Mouse (Mus musculus): ENCODE data around the gene Vil1. TPM values are rescaled to one million over a fixed set of nuclear protein-coding genes. Genes with fewer than 3 reads are reported as not detected.

Vil1 gene
- 0.64 TPM for polyA plus RNA-seq (2014; fragmentation: Illumina TruSeq; extraction: RNeasy Lipid Tissue Mini Kit (QIAGEN cat#74804); ENCODE audit: low read depth, low replicate concordance)

DNA sequence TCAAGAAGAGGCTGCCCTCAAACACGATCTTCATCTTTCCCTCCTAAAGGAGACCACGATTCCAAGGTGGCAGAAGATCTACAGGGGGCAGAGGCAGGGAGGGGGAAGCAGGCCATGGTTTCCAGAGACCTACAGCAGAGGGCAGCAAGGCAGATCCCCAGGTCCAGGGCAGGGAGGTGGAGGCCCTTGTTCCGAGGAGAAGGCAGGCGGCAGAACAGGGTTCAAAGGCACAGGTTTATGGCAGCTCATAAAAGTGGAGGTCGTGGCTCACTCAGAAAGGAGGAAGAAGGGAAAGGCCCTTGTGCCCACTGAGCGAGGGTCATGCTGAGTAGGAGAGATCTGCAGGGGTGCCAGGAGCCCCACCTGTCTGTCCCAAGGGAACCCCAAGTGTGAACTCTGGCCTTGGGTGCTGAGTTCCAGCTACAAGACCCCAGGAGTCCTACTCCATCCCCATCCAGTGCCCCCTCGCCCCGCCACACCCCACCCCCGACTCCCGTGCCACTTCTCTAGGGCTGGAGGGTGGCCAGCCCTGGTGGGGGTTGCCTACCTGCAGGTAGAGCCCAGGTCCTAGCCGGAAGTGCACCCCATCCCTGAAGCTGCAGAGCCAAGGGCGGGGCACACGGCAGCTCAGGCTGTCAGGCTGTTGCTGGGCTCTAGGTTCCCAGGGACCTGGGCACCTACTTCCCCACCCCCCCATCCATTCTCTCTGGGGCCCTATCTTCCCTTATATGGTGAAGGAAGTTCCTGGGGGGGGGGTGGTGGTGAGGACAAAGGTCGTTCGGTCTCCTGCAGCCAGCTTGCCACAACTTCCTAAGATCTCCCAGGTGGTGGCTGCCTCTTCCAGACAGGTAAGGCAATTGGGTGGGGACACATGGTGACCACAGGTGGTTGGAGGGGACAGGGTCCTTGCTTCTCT, at the start of gene Vil1:
Vil1 (plus strand) TSS at position 788 of the 916 bp plus-strand sequence.

DNA sequence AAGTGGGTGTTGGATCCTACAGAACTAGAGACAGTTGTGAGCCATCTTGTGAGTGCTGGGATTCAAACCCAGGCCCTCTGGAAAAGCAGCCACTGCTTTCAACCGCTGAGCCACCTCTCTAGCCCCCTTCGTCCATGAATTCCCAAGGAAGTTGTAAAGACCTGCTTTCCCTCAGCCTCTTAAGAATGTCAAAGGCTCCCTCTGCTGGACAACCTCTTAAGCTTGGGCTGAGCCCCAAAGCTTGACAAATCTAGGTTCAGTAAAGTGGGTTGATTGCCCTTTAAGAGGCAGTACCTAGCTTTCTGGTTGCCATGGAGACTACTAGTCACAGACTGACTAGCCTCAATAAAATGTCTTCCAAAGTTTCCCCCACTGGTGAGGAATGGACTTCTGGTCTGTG, 47.4 kb upstream of the Vil1 start, which contains the start of gene Catip:
Catip (plus strand) TSS at position 297 of the 400 bp plus-strand sequence.

DNA sequence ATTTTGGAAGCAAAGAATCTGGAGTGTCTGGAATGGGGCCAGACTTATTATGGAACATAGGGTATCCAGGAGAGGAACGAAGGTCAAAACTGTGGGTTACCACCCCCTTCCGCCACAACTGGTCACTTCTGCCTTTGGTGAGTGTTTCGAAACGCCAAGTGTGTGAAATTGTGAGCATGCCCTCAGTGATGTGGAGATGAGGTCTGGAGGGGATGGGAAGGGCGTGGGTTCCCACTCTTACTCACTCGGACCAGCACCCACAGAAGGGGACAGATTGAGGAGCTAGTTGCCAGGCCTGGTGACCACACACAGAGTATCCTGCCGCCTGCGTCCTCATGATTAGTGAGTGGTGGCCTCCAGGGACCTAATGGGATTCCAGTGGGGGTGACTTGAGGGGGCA, 34.2 kb upstream of the Vil1 start, which contains the start of gene Slc11a1:
Slc11a1 (plus strand) TSS at position 216 of the 400 bp plus-strand sequence.

DNA sequence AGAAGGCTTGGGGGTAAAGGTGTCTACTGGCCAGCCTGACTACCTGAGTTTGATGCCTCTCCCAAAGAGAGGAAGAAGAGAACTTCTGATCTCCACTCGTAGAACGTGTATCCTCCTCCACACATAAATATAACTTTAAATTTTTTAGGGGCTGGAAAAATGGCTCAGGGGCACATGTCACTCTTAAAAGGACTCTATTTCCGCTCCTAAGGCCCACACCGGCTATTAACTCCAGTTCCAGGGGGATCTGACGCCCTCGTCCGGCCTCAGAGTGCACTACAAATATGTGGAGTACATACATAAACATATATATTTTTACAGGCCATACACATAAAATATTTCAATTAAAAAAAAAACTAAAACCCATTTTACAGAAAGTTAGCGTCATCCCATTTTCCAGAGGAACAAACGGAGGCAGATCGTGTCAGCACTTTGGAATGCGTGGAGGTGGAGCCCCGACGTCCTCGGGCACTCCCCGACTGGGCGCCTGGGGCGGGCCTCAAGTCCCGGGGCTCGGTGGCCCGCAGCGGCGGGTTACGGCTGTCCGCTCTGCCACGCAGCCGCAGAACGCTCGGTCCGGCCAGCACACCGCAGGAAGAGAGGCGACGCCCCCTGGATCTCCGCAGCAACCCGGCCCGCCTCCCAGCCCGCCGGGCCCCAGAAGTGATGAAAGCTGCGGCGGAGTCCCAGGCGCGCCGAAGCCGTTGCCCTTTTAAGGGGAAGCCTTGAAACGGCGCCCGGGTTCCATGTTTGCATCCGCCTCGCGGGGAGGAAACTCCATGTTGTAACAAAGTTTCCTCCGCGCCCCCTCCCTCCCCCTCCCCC, 18.0 kb upstream of the Vil1 start, which contains the start of gene Ctdsp1:
Ctdsp1 (plus strand) TSS at position 586 of the 825 bp plus-strand sequence.

Other genes starting within 250 kb of the Vil1 start
- gene Cxcr1, start 214.7 kb upstream of the Vil1 start, polyA plus RNA-seq (2014; fragmentation: Illumina TruSeq; extraction: RNeasy Lipid Tissue Mini Kit (QIAGEN cat#74804); ENCODE audit: low read depth, low replicate concordance), result not detected
- 421 TPM for gene Arpc2, start 173.3 kb upstream of the Vil1 start, polyA plus RNA-seq (2014; fragmentation: Illumina TruSeq; extraction: RNeasy Lipid Tissue Mini Kit (QIAGEN cat#74804); ENCODE audit: low read depth, low replicate concordance)
- not detected for gene Gpbar1, start 130.8 kb upstream of the Vil1 start, polyA plus RNA-seq (2014; fragmentation: Illumina TruSeq; extraction: RNeasy Lipid Tissue Mini Kit (QIAGEN cat#74804); ENCODE audit: low read depth, low replicate concordance)
- gene Aamp, start 124.6 kb upstream of the Vil1 start, polyA plus RNA-seq (2014; fragmentation: Illumina TruSeq; extraction: RNeasy Lipid Tissue Mini Kit (QIAGEN cat#74804); ENCODE audit: low read depth, low replicate concordance), result 5.1 TPM
- gene Pnkd, start 124.4 kb upstream of the Vil1 start, polyA plus RNA-seq (2014; fragmentation: Illumina TruSeq; extraction: RNeasy Lipid Tissue Mini Kit (QIAGEN cat#74804); ENCODE audit: low read depth, low replicate concordance), result 2.3 TPM
- 59.1 TPM for gene Tmbim1, start 103.8 kb upstream of the Vil1 start, polyA plus RNA-seq (2014; fragmentation: Illumina TruSeq; extraction: RNeasy Lipid Tissue Mini Kit (QIAGEN cat#74804); ENCODE audit: low read depth, low replicate concordance)
- 0.29 TPM for gene Catip, start 47.3 kb upstream of the Vil1 start, polyA plus RNA-seq (2014; fragmentation: Illumina TruSeq; extraction: RNeasy Lipid Tissue Mini Kit (QIAGEN cat#74804); ENCODE audit: low read depth, low replicate concordance)
- gene Slc11a1, start 34.2 kb upstream of the Vil1 start, polyA plus RNA-seq (2014; fragmentation: Illumina TruSeq; extraction: RNeasy Lipid Tissue Mini Kit (QIAGEN cat#74804); ENCODE audit: low read depth, low replicate concordance), result 1.2 TPM
- 23.3 TPM for gene Ctdsp1, start 17.9 kb upstream of the Vil1 start, polyA plus RNA-seq (2014; fragmentation: Illumina TruSeq; extraction: RNeasy Lipid Tissue Mini Kit (QIAGEN cat#74804); ENCODE audit: low read depth, low replicate concordance)
- gene Cnot9, start 96.7 kb downstream of the Vil1 start, polyA plus RNA-seq (2014; fragmentation: Illumina TruSeq; extraction: RNeasy Lipid Tissue Mini Kit (QIAGEN cat#74804); ENCODE audit: low read depth, low replicate concordance), result 30.3 TPM
- gene Plcd4, start 133.5 kb downstream of the Vil1 start, polyA plus RNA-seq (2014; fragmentation: Illumina TruSeq; extraction: RNeasy Lipid Tissue Mini Kit (QIAGEN cat#74804); ENCODE audit: low read depth, low replicate concordance), result 0.52 TPM
- gene Usp37, start 134.9 kb downstream of the Vil1 start, polyA plus RNA-seq (2014; fragmentation: Illumina TruSeq; extraction: RNeasy Lipid Tissue Mini Kit (QIAGEN cat#74804); ENCODE audit: low read depth, low replicate concordance), result 21.5 TPM
- gene Zfp142, start 178.9 kb downstream of the Vil1 start, polyA plus RNA-seq (2014; fragmentation: Illumina TruSeq; extraction: RNeasy Lipid Tissue Mini Kit (QIAGEN cat#74804); ENCODE audit: low read depth, low replicate concordance), result 5.2 TPM
- gene Bcs1l, start 178.9 kb downstream of the Vil1 start, polyA plus RNA-seq (2014; fragmentation: Illumina TruSeq; extraction: RNeasy Lipid Tissue Mini Kit (QIAGEN cat#74804); ENCODE audit: low read depth, low replicate concordance), result 8.0 TPM
- gene Rnf25, start 192.0 kb downstream of the Vil1 start, polyA plus RNA-seq (2014; fragmentation: Illumina TruSeq; extraction: RNeasy Lipid Tissue Mini Kit (QIAGEN cat#74804); ENCODE audit: low read depth, low replicate concordance), result 13.6 TPM
- gene Stk36, start 192.1 kb downstream of the Vil1 start, polyA plus RNA-seq (2014; fragmentation: Illumina TruSeq; extraction: RNeasy Lipid Tissue Mini Kit (QIAGEN cat#74804); ENCODE audit: low read depth, low replicate concordance), result 1.3 TPM